Mouse (Mus musculus): Measurements from ENCODE around the gene BC030870.

DNA sequence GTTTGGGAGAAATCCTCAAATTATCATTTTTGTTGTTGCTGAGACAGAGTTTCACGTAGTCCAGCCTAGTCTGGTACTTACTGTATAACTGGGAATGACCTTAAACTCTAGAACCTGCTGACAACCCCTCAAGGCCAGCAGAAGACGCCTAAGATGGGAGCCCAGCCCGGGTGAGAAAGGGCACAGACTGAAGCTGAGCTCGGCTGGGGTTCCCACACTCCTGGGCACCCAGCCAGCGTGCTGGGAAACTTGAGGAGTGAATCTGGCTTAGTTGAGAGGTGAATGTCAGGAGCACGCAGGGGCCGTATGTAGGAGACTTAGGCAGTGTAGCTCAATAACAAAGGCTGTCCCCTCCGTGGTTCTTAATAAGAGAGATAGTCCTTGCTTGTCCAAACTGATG is 41.7 kb downstream of the BC030870 start:
- TF ChIP-seq CTCF (IDR thresholded peaks at IDR 0.05; ENCODE audit: borderline replicate concordance, extremely low read depth, insufficient read depth, insufficient read length): no peak
- TF ChIP-seq POLR2A (IDR thresholded peaks at IDR 0.05; ENCODE audit: borderline replicate concordance, extremely low read depth, insufficient read depth, insufficient read length, poor library complexity, severe bottlenecking): no peak
